Mouse (Mus musculus): ENCODE results near the gene Prkn. TPM values are rescaled to one million over a fixed set of nuclear protein-coding genes. Genes with fewer than 3 reads are reported as not detected.

Prkn gene
- 1 to 10 TPM; 4.8 to 5.1 TPM for total RNA-seq (2021)

DNA sequence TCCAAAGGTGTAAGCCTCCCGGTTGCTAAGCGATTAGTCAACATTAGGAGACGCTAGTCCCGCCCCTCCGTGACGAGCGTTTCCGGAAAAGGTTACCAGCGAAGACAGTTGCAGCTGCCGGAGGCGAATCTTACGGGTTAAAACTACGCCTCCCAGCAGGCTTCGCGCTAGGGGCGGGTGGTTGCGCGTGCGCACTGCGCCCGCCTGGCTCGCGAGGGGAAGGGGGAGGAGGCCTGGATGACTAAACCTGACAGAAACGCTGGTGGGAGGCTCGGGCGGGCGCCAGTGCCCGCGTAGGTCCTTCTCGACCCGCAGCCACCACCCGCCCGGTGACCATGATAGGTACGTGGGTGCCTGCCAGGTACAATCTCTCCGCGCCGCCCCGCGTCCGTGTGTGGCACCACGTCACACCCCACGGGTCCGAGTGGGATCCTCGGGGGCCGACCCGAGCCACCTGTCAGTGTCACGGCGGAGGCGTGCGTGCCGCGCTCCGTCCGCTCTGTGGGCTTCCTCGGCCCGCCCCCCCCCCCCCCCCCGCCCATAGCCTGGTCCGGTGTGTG, at the start of gene Prkn, which contains the start of gene Pacrg:
Prkn (plus strand) TSS at position 237 of the 560 bp plus-strand sequence.
Pacrg (minus strand) TSS at position 164 of the 560 bp plus-strand sequence.
- peak; percentile 98 for DNase-seq

DNA sequence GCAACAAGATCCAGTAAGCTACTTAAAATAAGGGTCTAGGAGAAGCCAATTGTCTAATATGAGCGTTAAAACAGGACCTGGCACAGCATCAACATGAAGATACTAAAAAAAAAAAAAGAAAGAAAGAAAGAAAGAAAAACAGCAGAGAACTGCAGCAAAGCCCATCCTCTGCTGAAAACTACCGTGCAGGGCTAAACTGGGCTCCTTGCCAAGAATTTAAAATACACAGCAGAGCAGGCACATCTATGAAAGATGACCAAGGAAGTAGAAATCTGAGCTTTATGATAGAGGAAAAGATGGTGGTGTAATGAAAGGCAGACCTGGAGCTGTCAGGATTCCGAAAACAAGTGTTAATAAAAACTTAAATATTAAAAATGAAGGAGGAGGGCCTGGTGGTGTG, 48.5 kb upstream of the Prkn start:
- no peak for DNase-seq

DNA sequence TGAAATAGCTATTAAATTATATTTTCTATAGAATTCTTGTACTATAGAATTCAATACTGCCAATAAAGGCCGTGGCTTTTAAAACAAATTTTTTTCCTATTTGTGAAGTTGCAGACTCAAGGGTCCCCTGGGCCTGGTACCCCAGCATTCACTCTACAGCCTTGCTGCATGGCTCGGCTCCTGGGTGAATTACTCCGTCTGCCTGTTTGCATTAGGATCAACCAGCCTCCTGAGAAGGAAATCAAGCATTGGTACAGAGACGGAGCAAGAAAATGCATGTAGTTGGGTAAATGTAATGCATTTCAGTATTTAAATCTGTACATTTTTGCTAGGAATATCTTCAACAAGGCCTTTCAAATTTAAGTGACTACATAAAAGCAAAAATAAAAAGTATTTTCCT, 33.5 kb upstream of the Prkn start:
- DNase-seq, result no peak

DNA sequence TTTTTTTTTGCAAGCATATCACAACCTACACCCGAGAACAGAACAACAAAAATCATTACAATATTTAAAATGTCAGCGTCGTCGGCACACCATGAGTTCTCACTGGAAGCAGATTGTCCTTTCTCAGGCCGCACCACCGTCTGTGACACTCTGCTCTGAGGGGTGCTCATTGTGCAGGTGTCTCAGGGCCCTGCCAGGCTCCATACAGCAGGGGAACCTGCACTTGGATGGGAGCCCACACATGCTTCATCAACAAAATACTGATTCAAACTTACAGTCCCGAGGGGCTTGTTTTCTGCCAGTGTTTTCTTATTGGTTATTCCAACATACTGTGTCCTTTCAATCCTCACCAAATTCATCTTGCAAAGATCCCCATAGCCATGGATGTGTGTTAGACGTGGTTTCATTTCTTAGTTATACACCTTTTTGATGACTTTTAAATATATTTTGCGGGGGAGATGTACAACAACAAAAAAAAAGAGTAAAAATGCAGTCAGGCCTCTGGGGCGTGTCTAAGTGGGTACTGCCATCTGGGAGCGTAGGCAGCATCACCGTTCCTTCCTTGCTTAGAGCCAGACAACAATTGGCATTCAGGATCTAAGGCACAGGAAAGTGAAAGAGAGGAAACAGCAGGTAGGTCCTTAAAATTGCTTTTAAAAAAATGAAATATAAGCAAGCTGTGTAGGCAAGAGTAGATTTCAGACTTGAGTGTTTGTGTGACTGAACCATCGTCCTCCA, 32.8 kb upstream of the Prkn start:
- DNase-seq, result no peak

DNA sequence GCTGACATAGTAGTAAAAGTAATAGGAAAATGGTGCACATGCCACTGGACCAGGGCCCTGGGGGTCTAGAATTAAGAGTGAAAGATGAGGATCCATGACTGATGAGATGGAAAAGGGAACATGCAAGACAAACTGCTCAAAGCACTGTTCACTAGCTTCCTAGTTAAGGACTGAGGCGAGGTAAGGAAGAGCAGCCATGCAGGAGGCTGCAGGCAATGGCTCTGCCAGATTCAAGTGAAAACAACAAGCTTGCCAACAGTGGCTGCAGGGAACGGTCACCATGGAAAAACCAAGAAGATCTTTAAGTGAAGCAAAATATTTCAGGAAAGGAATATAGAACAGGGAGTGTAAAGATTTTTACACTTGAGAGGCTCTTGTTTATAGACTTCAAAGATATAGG, 31.6 kb upstream of the Prkn start:
- DNase-seq, result no peak

DNA sequence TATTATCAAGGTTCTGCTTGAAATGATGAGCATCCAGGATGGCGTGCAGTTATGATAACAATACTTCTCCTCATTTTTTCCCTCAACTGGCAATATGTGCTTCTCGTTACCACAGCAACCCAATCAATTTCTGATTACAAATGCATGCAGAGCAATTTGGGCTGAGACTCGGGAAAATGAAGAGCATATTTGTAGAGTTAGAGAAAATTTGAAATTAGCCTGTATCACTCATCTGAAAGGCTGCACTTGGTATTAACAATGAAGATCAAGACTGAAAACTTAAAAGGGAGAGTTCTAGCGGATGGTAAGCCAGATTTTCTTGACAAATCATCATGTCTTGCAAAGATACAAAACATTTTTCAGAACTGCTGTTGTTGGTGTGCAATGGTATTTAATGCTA, 21.2 kb upstream of the Prkn start:
- DNase-seq, result no peak

DNA sequence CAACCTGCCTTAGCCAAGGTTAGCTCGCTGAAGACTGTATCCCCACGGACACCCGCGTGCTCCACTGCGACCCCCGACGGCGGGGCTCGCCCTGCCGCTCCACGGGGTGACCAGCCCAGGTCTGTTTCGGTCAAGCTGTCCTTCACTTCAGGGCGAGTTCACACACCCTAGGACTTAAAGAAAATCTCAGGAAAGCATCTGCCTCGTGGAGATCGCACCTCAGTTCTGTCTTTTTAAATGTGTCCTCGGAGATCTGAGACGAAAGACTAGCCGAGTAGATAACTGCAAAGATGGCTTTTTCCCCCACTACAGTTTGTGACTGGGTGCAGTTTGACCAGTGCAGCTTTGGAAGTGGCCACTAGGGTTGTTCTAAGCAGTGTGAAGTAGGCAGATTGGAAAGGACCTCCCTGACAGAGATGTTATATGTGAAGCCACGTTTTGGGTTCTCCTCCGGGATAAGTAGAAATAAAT, 582 bp downstream of the Prkn start:
- DNase-seq, result peak; percentile 62

DNA sequence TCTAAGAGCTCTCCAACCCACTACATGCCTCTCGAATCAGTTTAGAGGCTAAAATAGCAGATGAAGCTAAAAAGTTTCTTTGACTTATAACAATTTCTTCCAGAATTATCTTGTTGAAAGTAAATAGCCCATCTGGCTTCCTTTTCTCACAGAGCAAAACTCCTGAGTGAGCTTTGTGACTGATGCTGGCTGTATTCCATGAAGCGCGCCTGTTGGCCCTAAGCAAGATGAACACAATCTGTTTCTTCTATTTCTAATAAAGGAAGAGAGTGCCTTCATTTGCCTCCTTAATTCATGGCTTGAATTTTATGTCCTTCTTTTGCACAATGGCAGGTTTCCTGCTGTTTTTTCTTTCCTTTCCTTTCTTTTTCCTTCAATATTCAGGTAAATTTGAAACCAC, 14.0 kb downstream of the Prkn start:
- DNase-seq, result peak; percentile 12

DNA sequence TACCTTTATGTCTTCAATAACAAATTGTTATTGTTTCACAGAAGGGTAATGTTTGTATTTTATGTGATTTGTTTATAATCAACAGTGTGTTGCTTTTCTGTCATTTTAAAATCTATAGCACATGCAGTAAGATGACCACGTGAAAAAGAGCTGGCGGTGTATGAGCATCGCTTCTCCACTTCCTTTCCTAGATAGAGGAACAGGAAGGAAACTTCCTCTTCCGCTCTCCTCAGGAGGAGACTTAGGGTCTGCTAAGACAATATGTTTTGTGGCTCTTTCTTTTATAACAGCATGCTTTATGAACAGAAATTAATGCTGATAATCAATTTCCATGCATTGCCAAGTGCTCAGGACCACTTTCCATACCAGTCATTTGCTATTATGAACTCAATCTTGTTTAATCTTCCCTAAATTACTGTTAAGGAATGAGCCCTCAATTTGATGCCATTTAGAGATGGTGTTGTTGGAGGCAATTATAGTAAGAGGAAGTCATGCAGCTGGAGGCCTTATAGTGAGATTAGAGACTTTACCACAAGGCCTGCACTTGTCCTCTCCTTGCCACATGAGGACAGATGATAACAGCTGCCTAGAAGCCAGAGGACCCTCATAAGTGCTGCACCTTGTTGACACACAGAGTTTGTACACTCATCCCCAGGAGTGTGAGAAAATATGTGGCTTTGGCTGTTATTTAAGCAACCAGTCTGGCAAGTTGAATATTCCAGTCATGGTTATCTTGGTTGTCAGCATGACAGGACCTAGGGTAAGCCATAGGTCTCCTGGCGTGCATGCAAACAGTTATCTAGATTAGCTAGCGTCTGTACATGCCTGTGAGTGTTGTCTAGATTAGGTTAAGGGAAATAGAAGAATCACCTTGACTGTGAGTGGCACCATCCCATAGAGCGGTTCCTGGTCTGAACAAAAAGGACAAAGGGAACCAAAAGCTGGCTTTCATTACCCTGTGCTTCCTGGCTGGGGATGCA, 34.3 kb downstream of the Prkn start:
- DNase-seq, result no peak

DNA sequence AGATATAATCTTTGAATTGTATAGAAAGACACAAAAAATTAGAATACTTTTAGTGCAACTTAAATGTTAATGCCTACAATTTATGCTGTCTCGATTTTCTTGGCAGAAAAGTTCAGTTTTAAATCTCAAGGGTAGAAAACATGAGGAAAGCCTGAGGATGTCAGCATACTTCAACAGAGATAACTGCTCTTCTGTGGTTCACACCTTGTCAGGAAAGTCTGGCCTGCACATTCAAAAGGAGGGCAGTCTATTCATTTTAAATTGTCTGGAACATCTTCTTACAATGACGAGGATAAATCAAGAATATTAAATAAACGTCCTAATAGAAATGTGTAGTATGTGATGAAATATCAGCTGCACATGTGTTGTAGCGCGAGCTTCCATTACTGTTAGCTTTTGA, 38.8 kb downstream of the Prkn start:
- no peak for DNase-seq

DNA sequence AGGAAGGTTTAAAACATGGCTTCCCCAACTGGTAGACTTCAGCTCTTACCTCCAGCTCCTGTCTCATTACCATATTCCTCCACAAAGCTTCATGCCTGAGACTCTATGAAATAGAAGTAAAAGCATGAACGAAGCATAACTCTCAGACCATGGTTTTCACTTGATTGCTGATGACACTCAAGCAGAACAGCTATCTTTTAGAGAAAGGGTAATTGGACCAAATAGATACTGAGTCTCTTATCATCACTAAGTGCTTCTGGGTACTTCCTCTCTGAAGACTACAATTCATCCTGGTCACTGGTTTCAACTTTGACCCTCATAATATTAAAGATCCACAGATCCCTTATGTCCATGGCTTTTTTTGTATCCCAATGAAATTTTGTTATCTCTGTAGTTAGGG, 42.1 kb downstream of the Prkn start:
- no peak for DNase-seq

DNA sequence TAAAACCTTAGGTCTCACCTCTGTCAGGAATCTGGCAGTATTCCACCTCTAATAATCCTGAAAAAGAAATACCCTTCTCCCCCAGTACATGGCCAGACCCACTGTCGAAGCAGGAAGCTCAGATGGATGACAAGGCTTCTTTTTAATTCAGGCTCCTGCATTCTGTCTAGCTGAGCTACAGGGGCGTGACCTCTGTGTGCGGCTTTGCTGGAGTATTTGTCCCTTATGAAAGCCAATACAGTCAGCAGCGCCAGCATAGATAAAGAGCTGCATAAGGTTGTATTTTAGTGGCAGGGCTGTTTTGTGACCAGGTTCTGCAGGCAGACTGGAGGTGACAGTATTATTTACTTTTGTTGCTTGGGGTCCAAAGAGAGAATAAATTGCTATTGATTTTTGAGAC, 47.7 kb downstream of the Prkn start:
- DNase-seq, result peak; percentile 8

DNA sequence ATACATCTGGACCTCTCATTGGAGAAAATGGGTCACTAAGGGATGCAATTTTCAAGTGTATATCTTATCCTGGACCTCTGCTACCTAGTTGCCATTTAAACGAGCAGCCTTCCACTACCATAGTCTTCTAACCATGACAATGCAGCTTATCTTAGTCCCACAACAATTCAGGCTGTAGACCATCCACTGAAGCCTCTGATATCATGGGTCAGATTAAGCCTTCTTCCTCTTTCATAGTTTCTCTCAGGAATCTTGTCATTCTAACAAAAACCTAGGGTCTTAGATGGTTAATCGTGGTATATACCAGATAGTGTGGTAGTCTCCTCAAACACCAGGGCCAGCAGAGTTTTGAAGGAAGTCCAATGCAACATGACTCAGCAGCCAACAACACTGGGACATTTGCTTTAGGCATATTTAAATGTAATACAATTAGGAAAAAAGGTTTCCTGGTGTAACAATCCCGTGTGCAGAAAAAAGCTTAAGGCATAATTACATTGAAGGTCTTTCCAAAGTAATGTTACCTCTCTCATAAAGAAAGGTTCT, 61.6 kb downstream of the Prkn start:
- DNase-seq, result no peak

DNA sequence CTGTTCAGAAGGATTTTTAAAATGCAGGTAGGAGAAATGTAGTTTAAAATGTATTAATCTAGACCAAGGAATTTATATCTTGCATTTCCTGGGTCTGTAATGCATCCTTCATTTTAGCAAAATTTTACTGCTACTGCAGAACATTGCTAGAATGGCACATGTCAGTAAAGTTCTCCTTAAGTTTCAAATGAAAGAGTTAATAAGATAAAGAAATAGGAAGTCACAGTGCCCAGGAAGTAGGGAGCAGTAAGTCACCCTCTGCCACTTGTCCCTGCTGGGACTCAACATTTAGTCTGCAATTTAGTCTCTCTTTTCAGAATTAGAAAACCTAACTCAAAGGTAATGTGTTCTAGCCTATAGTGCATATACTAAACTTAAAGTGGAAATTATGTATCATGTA, 96.5 kb downstream of the Prkn start:
- no peak for DNase-seq

DNA sequence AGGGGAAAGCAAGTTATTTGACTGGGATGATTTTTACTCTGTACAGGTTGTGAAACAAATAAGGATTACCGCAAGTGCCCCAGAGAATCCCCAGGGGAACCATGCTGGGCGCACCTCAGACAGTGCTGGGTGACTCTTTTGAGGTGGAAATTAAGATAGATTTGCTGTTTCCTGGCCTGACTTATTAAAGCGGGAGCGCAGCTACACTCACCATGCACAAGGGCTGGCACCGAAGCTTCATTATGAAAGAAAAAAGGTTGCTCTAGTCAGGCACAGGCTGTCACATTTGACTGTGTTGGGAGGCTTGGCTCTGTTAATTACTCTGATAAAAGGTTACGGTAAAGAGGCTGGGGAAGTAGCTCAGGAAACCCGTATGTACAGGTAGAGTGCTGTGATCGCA, 97.7 kb downstream of the Prkn start:
- no peak for DNase-seq

DNA sequence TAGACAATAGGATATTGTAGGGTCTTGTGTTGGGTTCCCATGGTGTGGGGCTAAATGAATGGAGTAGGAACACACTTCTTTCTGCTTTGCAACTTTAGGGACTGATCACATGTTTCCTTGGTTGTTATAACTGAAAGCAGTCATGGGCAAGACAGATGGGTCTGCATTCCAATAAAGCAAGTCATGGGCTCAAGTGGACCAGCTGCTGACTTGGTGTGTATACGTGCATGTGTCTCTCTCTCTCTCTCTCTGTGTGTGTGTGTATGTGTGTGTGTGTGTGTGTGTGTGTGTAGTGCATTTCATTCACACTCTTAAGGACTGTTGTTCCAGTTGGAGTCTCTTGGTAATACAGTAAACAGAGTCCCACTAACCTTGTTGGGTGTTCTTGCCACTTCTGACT, 98.6 kb downstream of the Prkn start:
- DNase-seq, result no peak

DNA sequence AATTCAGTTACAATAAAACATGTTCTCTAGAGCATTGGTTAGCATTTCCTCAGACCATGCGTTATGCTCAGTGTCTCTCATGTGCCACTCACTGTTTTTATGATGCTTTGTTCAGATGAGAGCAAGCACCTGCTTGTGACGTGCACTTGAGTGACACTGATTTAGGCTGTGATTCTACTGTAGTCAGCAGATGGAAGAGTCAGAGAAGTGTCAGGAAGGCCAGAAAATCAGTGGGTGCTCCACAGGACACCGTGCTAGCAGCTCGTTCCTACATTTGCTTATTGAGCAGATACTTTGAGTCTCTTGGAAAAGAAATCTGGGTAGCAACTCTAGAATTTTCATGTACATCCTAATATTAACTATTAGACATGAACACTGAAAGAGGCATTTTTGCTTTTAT, 106.4 kb downstream of the Prkn start:
- no peak for DNase-seq

DNA sequence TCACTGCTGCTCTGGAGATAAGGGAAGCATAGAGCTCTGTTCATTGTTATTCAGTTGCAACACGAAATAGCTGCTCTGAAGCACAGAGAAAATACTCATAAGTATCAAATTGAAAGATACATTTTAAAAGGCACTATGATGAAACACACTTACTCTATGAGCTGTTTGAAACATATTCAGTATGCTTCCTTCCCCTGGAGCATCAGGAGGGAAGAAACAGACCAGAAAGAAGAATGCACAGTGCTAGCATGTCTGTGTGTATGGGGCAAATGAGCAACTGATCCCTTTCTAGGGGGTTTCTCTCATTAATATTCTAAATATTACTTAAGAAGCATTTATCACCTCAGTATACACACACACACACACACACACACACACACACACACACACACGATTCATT, 107.4 kb downstream of the Prkn start:
- no peak for DNase-seq

DNA sequence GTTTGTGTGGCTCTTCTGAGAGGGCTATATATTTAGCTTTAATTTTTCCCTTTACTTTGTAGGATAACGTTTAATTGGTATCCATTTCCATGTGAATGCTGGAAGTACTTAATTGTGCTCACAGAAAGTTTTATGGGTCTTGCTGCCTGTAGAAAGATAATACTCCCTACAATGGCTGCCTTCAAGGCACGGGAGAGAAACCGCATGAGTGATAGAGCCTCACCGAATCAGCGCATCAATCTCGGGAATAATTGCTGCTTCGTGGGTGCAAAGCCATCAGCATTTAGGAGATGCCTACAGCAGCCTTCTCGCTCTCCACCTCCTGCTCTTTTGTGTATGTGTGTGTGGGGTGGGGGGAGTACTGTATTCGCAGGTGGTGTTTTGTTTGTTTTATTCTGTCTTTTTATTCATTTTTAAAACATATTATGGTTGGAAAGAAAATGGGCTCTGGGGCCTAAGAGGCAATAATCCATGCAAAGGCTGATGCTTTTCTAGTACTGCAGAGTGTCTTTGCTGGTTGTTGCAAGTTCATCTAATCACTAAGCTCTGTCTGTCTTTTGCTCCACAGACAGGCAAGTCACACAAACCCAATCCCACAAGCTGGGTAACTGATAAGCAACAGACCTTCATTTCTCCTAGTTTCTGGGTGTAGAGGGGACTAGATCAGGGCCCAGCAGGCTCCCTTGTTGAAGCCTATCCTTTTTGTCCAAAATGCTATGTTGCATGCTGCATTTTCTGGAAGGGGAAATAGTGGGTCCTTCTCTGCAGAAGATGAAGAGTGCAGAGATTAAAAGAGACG, 119.1 kb downstream of the Prkn start:
- no peak for DNase-seq

DNA sequence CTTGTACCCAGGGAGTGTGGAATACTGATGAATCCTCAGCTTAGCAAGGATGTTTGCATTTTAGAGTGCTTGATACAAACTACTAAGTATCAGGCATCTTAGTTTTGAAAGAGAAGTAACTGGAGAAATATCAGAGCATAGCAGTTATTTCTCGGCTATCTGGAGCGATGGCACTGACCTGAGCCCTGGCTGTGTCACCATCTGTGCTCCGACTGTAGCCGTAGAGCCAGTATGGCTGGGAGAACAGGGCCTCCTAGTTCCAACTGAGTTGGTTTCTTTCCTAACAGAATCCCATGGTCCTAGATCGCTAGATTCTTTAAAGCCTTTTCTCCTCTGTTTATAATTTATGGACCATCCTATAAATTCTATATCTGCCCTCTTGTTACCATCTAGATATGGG, 122.0 kb downstream of the Prkn start:
- DNase-seq, result no peak

DNA sequence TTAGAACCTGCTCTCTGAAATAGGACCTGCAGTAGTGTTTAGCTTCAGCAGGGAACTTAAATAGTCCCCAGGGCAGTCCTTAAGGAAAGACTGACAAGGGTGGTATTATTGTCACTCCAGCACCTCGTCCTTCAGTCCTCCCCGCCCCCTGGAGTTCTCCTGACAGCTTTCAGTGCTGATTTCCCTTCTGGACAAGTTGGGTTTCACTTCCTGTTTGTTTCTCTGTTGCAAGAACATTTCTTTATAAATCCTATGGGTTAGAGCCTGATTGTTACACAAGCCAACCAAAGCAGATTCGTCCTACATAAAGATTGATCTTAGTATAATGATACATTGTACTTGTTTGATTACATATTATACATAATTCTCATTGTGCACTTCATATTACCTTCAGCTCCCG, 142.0 kb downstream of the Prkn start:
- DNase-seq, result no peak

DNA sequence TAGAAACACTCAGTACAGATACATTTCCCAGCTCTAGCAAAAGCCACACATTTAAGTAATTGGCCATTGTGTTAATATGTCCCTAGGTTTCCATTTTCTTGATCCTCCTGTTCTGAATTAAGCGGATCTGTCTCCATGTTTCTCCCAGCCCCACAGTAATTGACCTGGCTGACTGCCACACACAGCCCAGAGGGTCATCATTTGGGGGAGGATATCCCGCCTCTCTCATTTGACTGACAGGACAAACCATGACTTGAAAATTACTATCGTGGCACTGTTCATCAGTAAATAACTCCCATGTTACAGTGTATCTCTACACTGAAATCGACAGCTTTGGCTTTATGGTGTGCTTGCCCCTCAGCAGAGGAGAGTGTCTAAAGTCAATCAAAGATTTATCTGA, 146.9 kb downstream of the Prkn start:
- no peak for DNase-seq

Data from heart, postnatal 4 days (tissue).